Mouse (Mus musculus) heart, adult 11 months (tissue): ENCODE measurements around the gene Vwf.

Experiments
- DNase-seq: peaks from one replicate; pipeline ENCODE4 v3.0.0; 2022

The Vwf gene

DNA sequence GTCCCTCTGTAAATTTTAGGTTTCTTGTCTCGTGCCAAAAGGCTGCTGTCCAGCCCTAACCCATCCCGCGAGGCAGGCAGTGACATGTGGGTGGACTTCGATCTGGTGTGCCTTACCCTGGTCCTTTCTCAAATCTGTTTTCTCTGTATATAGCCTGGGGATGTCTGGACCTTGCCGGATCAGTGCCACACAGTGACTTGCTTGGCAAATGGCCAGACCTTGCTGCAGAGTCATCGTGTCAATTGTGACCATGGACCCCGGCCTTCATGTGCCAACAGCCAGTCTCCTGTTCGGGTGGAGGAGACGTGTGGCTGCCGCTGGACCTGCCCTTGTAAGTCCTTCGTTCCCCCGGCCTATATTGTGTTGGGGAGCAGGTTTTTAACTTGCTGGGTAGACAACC lies 102.4 kb downstream of the Vwf start:
- no peak for DNase-seq

DNA sequence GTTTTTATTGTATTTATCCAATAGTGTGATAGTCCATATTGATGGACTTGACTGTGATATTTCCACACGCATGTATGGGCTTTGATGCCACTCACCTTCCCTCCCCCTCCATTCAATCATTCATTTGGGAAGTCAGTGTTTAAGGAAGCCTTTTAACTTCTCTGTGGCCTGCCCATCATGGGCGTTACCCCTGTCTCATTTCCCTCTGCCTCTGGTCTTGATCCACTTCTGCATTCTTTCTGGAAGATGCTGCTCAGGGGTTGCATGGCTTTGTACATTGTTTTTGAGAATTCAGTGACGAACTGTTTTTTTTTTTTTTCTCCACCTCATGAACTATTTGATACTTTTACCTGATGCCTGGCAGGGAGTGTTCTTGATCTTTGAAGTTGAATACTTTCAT lies 104.8 kb downstream of the Vwf start:
- DNase-seq, result peak; percentile 83

DNA sequence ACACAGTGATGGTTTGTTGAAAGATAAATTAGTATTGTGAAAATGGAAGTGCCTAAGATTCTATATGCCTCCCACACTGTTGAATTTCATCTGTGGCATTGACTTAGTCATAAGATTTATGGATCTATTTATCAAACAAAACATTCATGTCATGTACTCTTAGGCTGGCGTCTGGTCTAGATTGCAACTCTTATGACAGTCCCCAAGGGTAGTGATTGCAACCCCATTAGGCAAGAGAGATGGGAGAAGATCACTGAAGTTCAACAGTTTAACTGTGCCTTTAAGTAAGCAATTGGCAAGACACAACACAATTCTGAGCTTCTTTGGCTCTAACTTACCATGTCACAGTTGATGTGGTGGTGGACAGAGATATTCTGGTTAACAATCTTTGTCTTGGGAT lies 106.8 kb downstream of the Vwf start:
- no peak for DNase-seq

DNA sequence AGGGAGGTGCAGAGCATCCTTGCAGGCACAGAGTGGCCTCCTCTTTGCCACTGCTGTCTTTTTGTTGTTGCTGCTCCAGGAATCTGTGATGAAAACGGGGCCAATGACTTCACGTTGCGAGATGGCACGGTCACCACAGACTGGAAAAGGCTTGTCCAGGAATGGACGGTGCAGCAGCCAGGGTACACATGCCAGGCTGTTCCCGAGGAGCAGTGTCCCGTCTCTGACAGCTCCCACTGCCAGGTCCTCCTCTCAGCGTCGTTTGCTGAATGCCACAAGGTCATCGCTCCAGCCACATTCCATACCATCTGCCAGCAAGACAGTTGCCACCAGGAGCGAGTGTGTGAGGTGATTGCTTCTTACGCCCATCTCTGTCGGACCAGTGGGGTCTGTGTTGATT lies 110.3 kb downstream of the Vwf start:
- no peak for DNase-seq

DNA sequence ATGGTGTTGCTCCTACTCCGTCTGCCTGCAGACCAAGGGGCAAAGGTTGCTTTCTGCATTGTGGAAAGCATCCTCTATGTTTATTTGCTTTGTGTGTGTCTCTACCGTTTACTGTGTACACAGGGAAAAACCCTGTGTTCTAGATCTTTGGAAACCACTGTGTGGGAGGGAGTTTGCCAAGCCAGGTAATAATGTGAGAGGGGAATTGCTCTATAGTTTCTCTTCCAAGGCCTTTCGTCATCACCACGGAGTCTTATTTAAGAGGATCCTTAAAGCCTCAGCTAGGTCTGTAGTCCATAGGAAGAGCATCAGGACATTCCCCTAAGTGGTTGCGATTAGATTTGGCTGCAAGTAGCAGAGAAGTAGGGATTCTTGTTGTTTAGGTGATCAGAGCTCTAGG lies 111.4 kb downstream of the Vwf start:
- DNase-seq, result no peak

DNA sequence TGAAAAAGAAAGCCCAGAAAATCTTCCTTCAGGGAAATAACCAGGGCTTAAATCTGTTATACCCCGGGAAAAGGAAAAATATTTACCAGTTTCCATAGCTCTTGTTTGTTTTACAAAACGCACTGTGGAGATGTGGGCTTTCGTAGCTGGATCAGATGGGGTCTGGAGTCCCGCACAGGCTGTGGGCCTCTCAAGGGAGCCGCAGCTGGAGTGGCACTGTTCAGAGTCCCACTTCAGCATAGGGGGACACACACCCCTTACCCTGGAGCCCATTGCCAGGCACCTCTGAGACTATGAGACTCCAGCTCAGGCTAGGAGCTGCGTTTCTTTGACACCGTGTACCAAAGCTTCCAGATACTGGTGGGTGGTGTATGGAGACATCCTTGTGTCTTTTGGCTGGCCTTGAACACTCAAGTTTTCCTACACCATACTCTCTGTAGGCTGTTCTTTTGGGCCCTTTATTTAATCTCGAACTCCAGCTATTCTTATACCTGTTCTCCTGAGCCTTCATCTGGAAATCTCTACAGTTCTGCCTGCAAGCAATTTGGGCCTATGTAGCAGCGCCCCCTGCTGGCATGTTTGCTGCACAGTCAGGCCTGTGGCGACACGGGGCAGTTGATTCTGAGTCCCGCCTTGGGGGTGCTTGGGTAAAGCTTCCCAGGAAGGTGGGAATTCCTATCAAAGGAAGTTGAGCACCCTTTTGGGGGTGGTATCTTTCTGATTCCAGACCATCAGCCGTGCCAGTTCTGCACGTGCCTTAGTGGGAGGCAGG lies 114.7 kb downstream of the Vwf start:
- peak; percentile 92 for DNase-seq

- DNase-seq, result no peak
Observed at GRCm38 (mm10) chr6:125663906-125664305, 117.3 kb downstream of the Vwf start.

DNA sequence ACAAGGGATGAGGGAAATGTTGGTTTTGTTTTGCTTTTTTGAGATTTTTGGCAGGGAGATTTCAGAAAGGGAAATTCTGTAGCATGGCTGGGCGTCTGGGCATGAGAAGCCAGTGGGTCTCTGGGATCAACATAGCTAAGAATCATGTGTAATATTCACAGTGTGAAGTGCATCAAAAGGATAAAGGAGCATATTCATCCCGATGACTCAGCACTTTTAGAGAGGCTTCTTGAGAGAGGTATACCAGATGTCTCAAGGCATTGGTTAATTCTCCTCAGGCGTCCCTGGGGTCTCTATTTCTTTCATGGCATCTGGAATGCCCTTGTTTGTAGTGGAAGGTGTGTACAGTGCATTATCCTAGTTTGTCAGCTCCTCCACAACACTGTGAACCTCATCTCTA lies 125.3 kb downstream of the Vwf start:
- DNase-seq, result no peak

- no peak for DNase-seq
Observed at GRCm38 (mm10) chr6:125678492-125678891, 131.9 kb downstream of the Vwf start.

- DNase-seq, result no peak
Observed at GRCm38 (mm10) chr6:125680613-125681012, 134.0 kb downstream of the Vwf start.

- DNase-seq, result no peak
Observed at GRCm38 (mm10) chr6:125685420-125685819, 138.8 kb downstream of the Vwf start.

DNA sequence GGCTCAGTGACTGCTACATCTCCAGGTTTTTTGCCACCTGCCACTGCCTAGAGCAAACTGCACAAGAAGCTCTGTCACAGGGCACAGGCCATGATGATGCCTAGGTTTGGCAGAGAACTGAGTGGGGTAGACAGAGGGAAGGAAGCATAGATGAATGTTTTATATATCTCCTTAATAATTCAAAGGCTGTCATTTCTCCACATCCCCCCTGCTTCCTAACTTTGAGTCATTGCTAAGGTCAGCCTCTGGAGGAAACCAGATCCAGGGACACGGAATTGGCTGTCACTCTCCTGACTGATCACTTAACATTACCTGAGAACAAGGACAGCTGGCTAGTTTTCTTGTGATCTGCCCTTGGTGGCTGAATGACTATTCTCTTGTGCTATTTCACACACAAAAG lies 141.4 kb downstream of the Vwf start:
- DNase-seq, result no peak

- DNase-seq, result no peak
Observed at GRCm38 (mm10) chr6:125690057-125690703, 143.6 kb downstream of the Vwf start, which contains the start of gene Ano2. Gene Ano2, plus strand, starts transcription at chr6:125690419.

- no peak for DNase-seq
Observed at GRCm38 (mm10) chr6:125701146-125701545, 154.6 kb downstream of the Vwf start.

GRCm38 (mm10) chr6:125711261-125711660 lies 164.7 kb downstream of the Vwf start:
- DNase-seq, result no peak

GRCm38 (mm10) chr6:125726408-125726807 lies 179.8 kb downstream of the Vwf start:
- DNase-seq, result no peak

DNA sequence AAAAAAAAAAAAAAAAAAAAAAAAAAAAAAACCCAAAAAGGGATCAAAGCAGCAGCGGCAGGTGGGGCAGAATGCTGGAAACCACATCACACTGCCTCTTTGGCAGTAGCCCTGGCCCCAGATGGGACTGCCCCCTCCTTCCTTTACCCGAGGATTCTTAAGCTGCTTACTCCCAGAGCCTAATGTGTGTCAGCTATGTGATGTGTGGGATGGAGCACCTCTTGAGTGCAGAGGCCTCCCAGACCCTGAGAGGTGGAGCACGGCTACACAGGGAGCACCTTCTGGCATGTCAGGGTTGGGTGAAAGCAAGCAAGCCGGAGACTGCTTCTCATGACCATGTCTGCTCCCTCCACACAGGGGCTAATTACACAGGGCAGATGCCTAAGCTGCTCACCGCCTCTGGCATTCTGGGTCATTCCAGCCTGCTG lies 180.9 kb downstream of the Vwf start:
- DNase-seq, result peak; percentile 73

GRCm38 (mm10) chr6:125729471-125729870 lies 182.9 kb downstream of the Vwf start:
- DNase-seq, result peak; percentile 65

DNA sequence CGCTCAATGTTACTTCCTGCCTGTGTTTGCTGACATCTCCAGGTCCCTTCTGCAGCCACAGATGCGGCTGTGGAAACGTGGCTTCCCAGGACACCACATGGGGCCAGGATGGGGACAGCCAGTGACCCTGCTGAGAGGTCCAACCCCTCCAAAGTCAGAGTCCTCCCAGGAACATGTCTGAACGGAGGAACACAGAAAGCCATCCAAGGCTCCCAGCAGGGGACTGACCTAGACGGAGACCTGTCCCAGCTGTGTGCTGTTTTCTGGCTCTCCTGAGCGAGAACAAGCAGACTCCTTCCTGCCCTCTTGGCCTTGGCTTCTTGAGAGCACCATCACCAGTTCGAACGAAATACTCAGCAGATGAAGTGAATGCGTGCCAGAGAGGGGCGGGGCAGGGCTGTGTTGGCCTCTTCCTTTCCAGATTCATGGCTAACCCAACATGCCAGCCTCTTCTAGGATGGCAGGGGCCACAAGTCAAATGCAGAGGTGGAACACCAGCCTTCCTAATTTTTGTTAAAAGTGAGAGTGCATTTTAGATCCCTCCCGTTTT lies 183.5 kb downstream of the Vwf start:
- DNase-seq, result peak; percentile 83
